26 mouse cellular contexts compared by ENCODE assay signal in the genomic region with DNA sequence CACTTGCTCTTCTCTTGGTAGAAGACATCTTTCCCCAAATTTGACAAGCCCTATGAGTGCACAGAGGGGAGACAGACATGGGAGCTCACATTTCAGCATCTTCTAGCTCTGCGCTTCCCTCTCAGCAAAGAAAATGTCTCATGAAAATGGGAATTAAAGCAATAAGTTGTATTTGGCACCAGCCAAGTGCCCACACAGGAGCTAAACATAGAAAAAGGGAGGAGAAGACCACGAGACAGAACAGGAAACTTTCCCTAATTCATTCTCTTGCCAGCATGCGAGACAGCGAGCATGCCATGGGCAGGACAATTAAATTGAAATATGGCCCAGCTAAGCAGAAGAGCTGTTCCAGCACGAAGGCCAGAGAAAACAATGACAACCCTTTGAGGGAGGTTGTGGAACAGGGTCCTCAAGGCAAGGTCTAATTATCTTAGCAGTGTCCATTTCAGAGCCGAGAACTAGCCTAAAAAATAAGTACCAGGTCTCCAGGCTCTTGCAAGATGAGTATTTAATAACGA.
A peak's percentile ranks its signal among the peaks of the same experiment; 100 is the strongest.
DNase-seq lines count a peak whose midpoint lies in the region; ATAC-seq and TF ChIP-seq lines count a peak whose summit lies in the region.
"Had no signal": no experiment of that assay in that cellular context is flagged by ENCODE, and none has a peak within 500 bp of the region (broad histone marks: within the 10 kb centered on the region; RNA-seq: fewer than 3 reads in every experiment).

No protein-coding gene starts in this region.

- no peaks in the 10 kb centered on the region for H3K4me1 ChIP-seq in kidney, adult 2 months (ENCODE audit: control insufficient read depth, insufficient read depth, low read length)
- no peaks in the 10 kb centered on the region for H3K4me1 ChIP-seq in intestine, embryonic 15.5 days (replicated peaks)
- H3K4me1 ChIP-seq: embryonic facial prominence, embryonic 13.5 days; hindbrain, embryonic 13.5 days; limb, embryonic 12.5 days had no signal

- no peak for TF ChIP-seq CTCF in kidney, adult 2 months (conservative IDR thresholded peaks at IDR 0.05; ENCODE audit: insufficient read depth, insufficient read length, low read depth, low read length)
- no peak for TF ChIP-seq CTCF in layer of hippocampus, adult 2 months (conservative IDR thresholded peaks at IDR 0.05)

- no peak overlapping the region for H3K27ac ChIP-seq in kidney, adult 2 months (ENCODE audit: insufficient read depth, low read depth, low read length)
- peak overlapping the region; percentile 1; the same call in 1 of the 2 replicates for H3K27ac ChIP-seq in layer of hippocampus, adult 2 months
- H3K27ac ChIP-seq in intestine, embryonic 15.5 days: no peak overlapping the region
- H3K27ac ChIP-seq: embryonic facial prominence, embryonic 13.5 days; forebrain, embryonic 12.5 days; hindbrain, embryonic 13.5 days; limb, embryonic 12.5 days; macrophage had no signal

- H3K27me3 ChIP-seq in kidney, adult 2 months (replicated peaks; ENCODE audit: control insufficient read depth, insufficient read depth, low read length): no peaks in the 10 kb centered on the region
- no peaks in the 10 kb centered on the region for H3K27me3 ChIP-seq in intestine, embryonic 15.5 days (replicated peaks)
- H3K27me3 ChIP-seq: embryonic facial prominence, embryonic 13.5 days; forebrain, embryonic 12.5 days; hindbrain, embryonic 13.5 days; limb, embryonic 12.5 days had no signal

- no peak for TF ChIP-seq POLR2A in kidney, adult 2 months (IDR thresholded peaks at IDR 0.05; ENCODE audit: low read depth, low read length)

- H3K4me2 ChIP-seq in intestine, embryonic 15.5 days (replicated peaks): no peak overlapping the region
- H3K4me2 ChIP-seq: embryonic facial prominence, embryonic 13.5 days; forebrain, embryonic 12.5 days; heart, embryonic 11.5 days; hindbrain, embryonic 13.5 days; limb, embryonic 12.5 days; liver, embryonic 11.5 days; midbrain, embryonic 11.5 days had no signal

- no peak overlapping the region for H3K4me3 ChIP-seq in kidney, adult 2 months (ENCODE audit: insufficient read depth, low read depth, low read length)
- H3K4me3 ChIP-seq in layer of hippocampus, adult 2 months: no peak overlapping the region
- H3K4me3 ChIP-seq in intestine, embryonic 15.5 days (replicated peaks): no peak overlapping the region
- H3K4me3 ChIP-seq: embryonic facial prominence, embryonic 13.5 days; erythroblast, embryonic 14.5 days; forebrain, embryonic 12.5 days; hindbrain, embryonic 13.5 days; limb, embryonic 12.5 days had no signal

- no peaks in the 10 kb centered on the region for H3K9me3 ChIP-seq in intestine, embryonic 15.5 days
- H3K9me3 ChIP-seq: embryonic facial prominence, embryonic 13.5 days; forebrain, embryonic 12.5 days; hindbrain, embryonic 13.5 days; limb, embryonic 12.5 days had no signal

- no peaks in the 10 kb centered on the region for H3K36me3 ChIP-seq in kidney, adult 2 months (ENCODE audit: control insufficient read depth, insufficient read depth, low read length)
- H3K36me3 ChIP-seq in intestine, embryonic 15.5 days: no peaks in the 10 kb centered on the region
- H3K36me3 ChIP-seq: embryonic facial prominence, embryonic 13.5 days; forebrain, embryonic 12.5 days; hindbrain, embryonic 13.5 days; limb, embryonic 12.5 days had no signal

- H3K9ac ChIP-seq in intestine, embryonic 15.5 days: no peak overlapping the region
- H3K9ac ChIP-seq: embryonic facial prominence, embryonic 13.5 days; forebrain, embryonic 12.5 days; hindbrain, embryonic 13.5 days; limb, embryonic 12.5 days; liver, postnatal 0 days had no signal

- 22% methylated on average over 7 of the region's 7 CpGs for WGBS in kidney, adult 2 months
- WGBS in intestine, embryonic 15.5 days: 53% methylated on average over 7 of the region's 7 CpGs

- DNase-seq in adrenal gland, adult 8-10 months: peak; percentile 20
- DNase-seq in adrenal gland, postnatal 4 days (ENCODE audit: low spot score in 2 of 2): no peak
- DNase-seq in kidney, adult 2 months: peak; percentile 4
- no peak for DNase-seq in kidney, adult 8-10 months
- no peak for DNase-seq in layer of hippocampus, adult 2 months (ENCODE audit: low spot score in 2 of 2)
- DNase-seq in layer of hippocampus, postnatal 14 days (ENCODE audit: low spot score in 2 of 2): no peak
- peak; percentile 15 to 16 for DNase-seq in adrenal gland, postnatal 36 days
- DNase-seq: cerebellum, adult 11-12 months; cerebellum, postnatal 10 days; gastrocnemius, postnatal 10 days; heart, postnatal 14 days; liver, postnatal 0 days; right cerebral cortex, postnatal 14 days; spleen, adult 18-20 months had no signal

- no peak for ATAC-seq in intestine, embryonic 15.5 days
- ATAC-seq: CD4-positive, CD25-positive, alpha-beta regulatory T cell, adult 4 months; liver, postnatal 0 days; lung, postnatal 0 days had no signal

Comparison
In these comparisons a context has a peak if more than half of its experiments do, and no peak if none do; other contexts are left out.
1. DNase-seq: peak in adrenal gland, adult 8-10 months (single experiment), kidney, adult 2 months (single experiment) and adrenal gland, postnatal 36 days (2 of 2); none in adrenal gland, postnatal 4 days (0 of 2), kidney, adult 8-10 months (0 of 2), layer of hippocampus, adult 2 months (0 of 2) and layer of hippocampus, postnatal 14 days (0 of 2).